Mouse (Mus musculus) limb, embryonic 10.5 days (tissue): Measurements from ENCODE around the gene Cfap100. TPM values are rescaled to one million over a fixed set of nuclear protein-coding genes. Genes with fewer than 3 reads are reported as not detected.

Experiments used
- DNase-seq: peaks from one replicate; pipeline ENCODE4 v3.0.0-alpha.2; 2017; ENCODE audit warnings: low spot score
- H3K27ac ChIP-seq: fragments of 300-500 bp; sonication (generic); 2 replicates; pipeline ENCODE4 v1.5.1; 2016; ENCODE audit warnings: mild to moderate bottlenecking
- H3K27me3 ChIP-seq: fragments of 300-500 bp; sonication (generic); 2 replicates; pipeline ENCODE4 v1.6.1; 2016; ENCODE audit warnings: low read depth, mild to moderate bottlenecking; ENCODE audit not compliant: poor library complexity, severe bottlenecking
- H3K36me3 ChIP-seq: fragments of 300-500 bp; sonication (generic); 2 replicates; pipeline ENCODE4 v1.6.1; 2016; ENCODE audit warnings: mild to moderate bottlenecking, moderate library complexity
- H3K4me1 ChIP-seq: fragments of 300-500 bp; sonication (generic); 2 replicates; pipeline ENCODE4 v1.6.1; 2016
- H3K4me3 ChIP-seq: fragments of 300-500 bp; sonication (generic); 2 replicates; pipeline ENCODE4 v1.5.1; 2016; ENCODE audit warnings: mild to moderate bottlenecking, moderate library complexity
- H3K9me3 ChIP-seq: fragments of 300-500 bp; sonication (generic); replicated peaks from 2 replicates; pipeline ENCODE4 v1.6.1; 2016; ENCODE audit warnings: mild to moderate bottlenecking
- WGBS: fragments of 180-500 bp; shearing (Covaris S2); methylation state at CpG from one replicate; pipeline ENCODE4 v1.1.7; 2016; 5-methylcytosine and 5-hydroxymethylcytosine counted together
- polyA plus RNA-seq: library from polyadenylated mRNA; unstranded; fragments of >200 nt; fragmentation: Nextera tagmentation; extraction: Ambion mirVana; gene quantifications from 2 replicates; pipeline ENCODE4 v1.2.1, GENCODE M21; 2016

The Cfap100 gene
- polyA plus RNA-seq, 1 experiment from 2014 or later, result 0.64 TPM

DNA sequence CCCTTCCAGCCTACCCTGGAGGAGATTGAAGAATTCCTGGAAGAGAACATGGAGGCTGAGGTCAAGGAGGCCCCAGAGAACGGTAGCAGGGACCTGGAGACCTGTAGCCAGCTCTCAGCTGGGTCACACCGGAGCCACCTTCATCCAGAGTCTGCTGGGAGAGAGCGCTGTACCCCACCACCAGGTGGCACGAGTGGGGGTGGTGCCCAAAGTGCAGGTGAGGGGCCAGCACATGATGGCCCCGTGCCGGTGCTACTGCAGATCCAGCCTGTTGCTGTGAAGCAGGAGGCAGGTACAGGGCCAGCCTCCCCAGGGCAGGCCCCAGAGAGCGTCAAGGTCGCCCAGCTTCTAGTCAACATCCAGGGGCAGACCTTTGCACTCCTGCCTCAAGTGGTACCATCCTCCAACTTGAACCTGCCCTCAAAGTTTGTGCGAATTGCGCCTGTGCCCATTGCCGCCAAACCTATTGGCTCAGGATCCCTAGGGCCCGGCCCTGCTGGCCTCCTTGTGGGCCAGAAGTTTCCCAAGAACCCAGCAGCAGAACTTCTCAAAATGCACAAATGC is 38.3 kb upstream of the Cfap100 start:
- H3K27me3 ChIP-seq, result peaks cover 7% of the 10 kb centered on the region
- DNase-seq, result no peak
- peaks cover 15% of the 10 kb centered on the region; the same call in 1 of the 2 replicates for H3K36me3 ChIP-seq
- H3K27ac ChIP-seq, result no peak overlapping the region
- 96% methylated on average over 12 of the region's 12 CpGs for WGBS
- peaks cover 39% of the 10 kb centered on the region for H3K4me1 ChIP-seq
- H3K4me3 ChIP-seq, result no peak overlapping the region
- no peaks in the 10 kb centered on the region for H3K9me3 ChIP-seq

DNA sequence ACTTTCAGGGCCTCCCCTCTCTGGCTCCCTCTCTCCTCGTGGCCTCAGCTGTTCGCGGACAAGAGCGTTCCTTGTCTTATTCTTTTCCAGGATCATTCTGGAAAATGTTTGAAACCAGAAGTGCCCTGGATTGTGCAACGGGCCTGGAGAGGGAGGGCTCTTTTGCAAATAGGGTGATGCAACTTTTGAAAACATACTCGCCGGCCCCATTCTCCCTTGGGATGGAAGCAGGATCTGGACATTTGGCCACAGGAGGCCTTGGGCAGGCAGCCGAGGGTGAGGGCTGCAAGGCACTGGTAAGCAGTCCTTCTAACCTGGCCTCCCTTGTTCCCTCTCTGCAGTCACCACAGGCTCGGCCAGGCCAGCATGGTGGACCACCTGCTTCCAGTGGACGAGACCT is 37.5 kb upstream of the Cfap100 start:
- no peak for DNase-seq
- Histone ChIP-seq H3K9me3 (no peaks in the 10 kb centered on the region), H3K27ac (no peak overlapping the region; the same call in 1 of the 2 replicates), H3K27me3 (peaks cover 15% of the 10 kb centered on the region), H3K4me3 (no peak overlapping the region), H3K36me3 (peaks cover 15% of the 10 kb centered on the region; the same call in 1 of the 2 replicates), H3K4me1 (peaks cover 34% of the 10 kb centered on the region)
- 91% methylated on average over 10 of the region's 10 CpGs for WGBS

DNA sequence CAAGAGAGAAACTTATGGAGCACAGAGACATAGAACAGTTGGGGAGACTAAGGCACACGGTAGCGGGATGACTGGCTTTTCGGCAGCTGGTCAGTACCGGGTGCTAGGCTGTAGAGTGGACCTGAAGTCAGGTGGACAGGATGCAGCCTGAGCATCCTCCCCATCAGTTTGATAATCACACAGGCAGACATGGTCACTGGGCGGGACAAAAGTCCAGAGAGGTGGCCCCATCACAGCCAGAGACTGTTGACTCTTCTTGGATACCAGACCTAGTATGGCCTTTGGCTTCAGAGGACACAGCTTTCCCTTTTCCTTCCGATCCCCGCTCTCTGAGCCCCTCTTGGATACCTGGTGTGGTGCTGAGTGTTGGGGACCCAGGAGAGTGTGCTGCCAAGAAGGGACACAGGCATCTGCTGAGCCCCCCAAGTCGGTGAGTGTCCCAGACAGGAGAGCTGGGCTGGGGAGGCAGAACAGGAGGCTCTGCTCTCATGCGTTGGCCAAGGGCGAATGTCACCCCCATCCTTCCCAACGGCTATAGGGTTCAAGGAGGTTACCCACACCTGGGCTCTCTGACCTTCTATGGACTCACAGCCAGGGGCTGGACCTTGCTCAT is 36.5 kb upstream of the Cfap100 start:
- H3K36me3 ChIP-seq, result peaks cover 15% of the 10 kb centered on the region; the same call in 1 of the 2 replicates
- no peak for DNase-seq
- 94% methylated on average over 11 of the region's 11 CpGs for WGBS

DNA sequence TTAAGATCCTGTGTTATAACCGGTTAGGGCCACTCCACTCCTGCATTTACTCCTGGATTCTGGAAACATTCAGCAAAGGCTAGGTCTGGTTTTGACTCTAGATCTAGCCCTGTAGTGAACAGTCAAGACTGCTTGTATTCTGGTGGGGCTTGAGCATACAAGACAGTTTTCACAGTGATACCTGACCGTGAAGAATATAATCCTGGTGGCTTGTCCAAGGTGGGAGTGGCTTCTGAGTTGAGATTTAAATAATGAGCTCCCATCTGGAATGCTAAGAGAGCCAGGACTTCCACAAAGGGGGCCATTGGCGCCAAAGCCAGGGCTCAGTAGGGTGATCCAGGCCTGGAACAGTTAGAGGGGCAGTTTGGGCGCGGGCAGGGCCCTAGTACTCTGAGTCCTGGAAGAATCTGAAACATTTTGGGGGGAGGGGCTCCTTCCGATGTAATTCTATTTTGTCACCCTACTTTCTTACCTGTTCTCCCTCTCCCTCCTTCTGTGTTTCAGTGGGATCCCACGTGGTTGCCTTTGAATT is 35.4 kb upstream of the Cfap100 start:
- H3K9me3 ChIP-seq, result no peaks in the 10 kb centered on the region
- peak overlapping the region; percentile 69 for H3K4me3 ChIP-seq
- H3K36me3 ChIP-seq, result peaks cover 15% of the 10 kb centered on the region; the same call in 1 of the 2 replicates
- peaks cover 34% of the 10 kb centered on the region for H3K27me3 ChIP-seq
- WGBS, result 28% methylated on average over 7 of the region's 7 CpGs
- H3K27ac ChIP-seq, result peak overlapping the region; percentile 84
- DNase-seq, result no peak
- H3K4me1 ChIP-seq, result peaks cover 30% of the 10 kb centered on the region

More for the DNA sequence above, 36.5 kb upstream of the Cfap100 start:
- Histone ChIP-seq H3K27me3 (peaks cover 25% of the 10 kb centered on the region), H3K4me1 (peaks cover 30% of the 10 kb centered on the region), H3K9me3 (no peaks in the 10 kb centered on the region), H3K27ac (no peak overlapping the region), H3K4me3 (no peak overlapping the region)

DNA sequence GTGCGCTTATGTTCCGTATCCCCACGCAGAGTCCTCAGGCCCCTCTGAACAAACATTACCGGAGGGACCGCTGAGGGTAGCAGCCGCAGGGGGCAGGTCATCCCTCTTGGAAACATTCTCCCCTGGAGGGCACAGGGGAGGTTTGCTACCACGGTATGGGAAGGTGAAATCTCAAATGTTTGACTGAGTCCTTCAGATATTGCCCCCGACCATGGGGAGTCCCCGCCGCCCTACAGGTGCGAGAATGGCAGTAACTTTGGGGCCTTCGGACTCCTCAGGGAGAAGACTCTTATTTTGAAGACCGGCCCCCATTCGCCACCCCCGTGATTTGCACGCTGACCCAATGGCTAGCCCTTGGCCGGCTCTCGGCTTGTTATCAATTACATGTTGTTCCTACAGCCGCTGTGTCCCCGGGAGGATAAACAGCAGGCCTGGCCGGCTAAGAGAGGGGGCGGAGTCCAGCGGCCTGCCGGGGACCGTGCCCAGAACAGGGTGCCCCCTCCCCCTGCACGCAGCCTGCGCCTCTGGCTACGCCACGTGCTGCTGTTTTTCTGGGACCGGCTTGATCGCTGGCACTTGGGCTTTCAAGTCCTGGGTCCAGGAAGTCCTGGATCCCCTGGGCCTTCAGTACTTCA is 34.7 kb upstream of the Cfap100 start:
- peak overlapping the region; percentile 84 for H3K27ac ChIP-seq
- peak overlapping the region; percentile 69 for H3K4me3 ChIP-seq
- H3K36me3 ChIP-seq, result peaks cover 15% of the 10 kb centered on the region; the same call in 1 of the 2 replicates
- peak; percentile 83 for DNase-seq
- H3K4me1 ChIP-seq, result peaks cover 30% of the 10 kb centered on the region
- H3K27me3 ChIP-seq, result peaks cover 34% of the 10 kb centered on the region
- under 1% methylated on average over 31 of the region's 31 CpGs for WGBS
- no peaks in the 10 kb centered on the region for H3K9me3 ChIP-seq

DNA sequence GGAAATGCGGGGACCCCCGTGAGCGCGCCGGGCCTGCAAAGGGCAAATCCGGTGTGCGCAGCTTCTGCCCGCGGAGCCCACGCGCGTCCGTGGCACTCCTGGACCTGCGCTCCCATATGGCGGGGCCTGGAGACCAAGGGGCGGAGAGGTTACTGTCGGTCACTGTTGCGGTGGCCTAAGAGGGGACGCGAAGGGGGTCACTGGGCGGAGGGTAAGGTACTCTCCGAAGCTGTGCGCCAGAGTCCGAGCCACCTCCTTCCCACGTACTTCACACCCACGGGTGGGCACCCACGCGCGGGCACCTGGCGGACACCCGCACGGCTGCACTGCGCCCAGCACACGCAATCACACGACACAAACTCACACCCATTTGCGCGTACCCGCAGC is 34.2 kb upstream of the Cfap100 start:
- no peaks in the 10 kb centered on the region for H3K9me3 ChIP-seq
- under 1% methylated on average over 38 of the region's 38 CpGs for WGBS
- H3K27ac ChIP-seq, result peak overlapping the region; percentile 84
- H3K36me3 ChIP-seq, result peaks cover 13% of the 10 kb centered on the region; the same call in 1 of the 2 replicates
- peak overlapping the region; percentile 69 for H3K4me3 ChIP-seq
- H3K27me3 ChIP-seq, result peaks cover 34% of the 10 kb centered on the region
- DNase-seq, result no peak
- peaks cover 30% of the 10 kb centered on the region for H3K4me1 ChIP-seq

DNA sequence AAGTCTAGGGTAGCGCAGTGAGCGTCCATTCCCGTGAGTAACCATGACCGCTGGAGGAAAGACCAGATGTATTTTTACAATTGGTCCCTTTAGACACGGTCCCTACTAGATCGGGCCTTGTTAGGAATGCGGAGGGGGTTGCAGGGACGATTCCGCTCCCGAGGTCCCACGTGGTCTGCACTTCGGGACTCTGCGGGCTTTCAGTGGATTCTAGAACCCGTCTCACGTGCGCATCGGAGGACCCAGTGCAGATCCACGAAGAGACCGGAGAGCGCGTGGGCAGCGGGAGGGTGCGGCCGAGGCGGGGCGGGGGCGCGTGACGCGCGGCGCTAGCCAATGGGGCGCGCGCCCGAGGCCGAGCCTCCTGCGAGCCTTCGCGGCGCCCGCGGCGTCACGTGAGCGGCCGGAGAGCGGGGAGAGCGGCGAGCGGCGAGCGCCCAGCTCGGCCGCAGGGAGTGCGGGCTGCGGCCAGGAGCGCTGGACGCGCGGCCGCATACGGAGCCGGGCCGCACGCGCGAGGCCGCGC is 33.6 kb upstream of the Cfap100 start, which contains the start of gene Klf15:
Gene Klf15 (plus strand): TSS at position 396 of the 526 bp plus-strand sequence.
- H3K4me1 ChIP-seq, result peaks cover 30% of the 10 kb centered on the region
- DNase-seq, result peak; percentile 85
- peaks cover 34% of the 10 kb centered on the region for H3K27me3 ChIP-seq
- peak within 1 kb of the TSS; percentile 69 for H3K4me3 ChIP-seq
- under 1% methylated on average over 70 of the region's 70 CpGs for WGBS
- no peaks in the 10 kb centered on the region for H3K9me3 ChIP-seq
- H3K36me3 ChIP-seq, result peaks cover 8% of the 10 kb centered on the region; the same call in 1 of the 2 replicates
- peak within 1 kb of the TSS; percentile 84 for H3K27ac ChIP-seq

DNA sequence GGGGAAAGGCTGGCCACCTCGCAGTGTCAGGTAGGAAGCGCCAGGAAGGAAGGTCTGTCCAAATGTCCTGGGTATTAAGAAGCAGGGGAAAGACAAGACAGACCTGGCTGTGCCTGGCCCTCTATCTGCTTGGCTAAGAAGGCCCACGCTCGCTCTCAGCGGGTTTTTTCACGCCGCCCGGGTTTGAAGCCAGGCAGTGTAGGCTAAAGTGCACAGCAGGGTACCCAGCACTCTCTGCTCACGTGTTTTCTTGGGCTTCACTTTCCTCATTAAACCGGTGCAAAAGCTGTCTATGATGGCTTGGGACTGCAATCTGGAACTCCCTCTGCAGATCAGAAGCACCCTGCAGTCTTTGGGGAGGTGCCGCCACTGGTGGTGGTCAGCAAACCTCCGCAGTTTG is 33.2 kb upstream of the Cfap100 start:
- DNase-seq, result no peak
- peak overlapping the region; percentile 69 for H3K4me3 ChIP-seq
- peaks cover 34% of the 10 kb centered on the region for H3K27me3 ChIP-seq
- peak overlapping the region; percentile 84; the same call in 1 of the 2 replicates for H3K27ac ChIP-seq
- 6% methylated on average over 12 of the region's 12 CpGs for WGBS
- peaks cover 5% of the 10 kb centered on the region; the same call in 1 of the 2 replicates for H3K36me3 ChIP-seq
- H3K4me1 ChIP-seq, result peaks cover 30% of the 10 kb centered on the region
- no peaks in the 10 kb centered on the region for H3K9me3 ChIP-seq

DNA sequence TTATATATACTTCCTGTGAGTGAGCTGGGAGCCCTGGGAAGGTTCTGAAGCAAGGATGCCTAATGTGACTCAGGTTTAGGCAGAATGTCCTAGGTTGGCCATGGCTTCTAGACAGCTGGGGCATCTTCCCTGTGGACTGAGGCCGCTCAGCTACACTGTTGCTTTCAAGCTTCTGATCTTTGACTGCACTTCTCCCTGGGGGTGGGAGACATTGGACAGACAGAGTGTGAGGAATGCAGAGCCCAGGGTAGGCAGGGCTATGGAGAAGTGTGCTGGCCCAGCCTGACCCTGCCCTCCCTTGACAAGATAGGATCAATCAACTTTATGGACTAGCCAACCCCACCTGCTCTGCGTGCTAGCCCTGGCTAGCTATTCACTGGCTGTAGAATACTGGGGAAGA is 32.6 kb upstream of the Cfap100 start:
- H3K9me3 ChIP-seq, result no peaks in the 10 kb centered on the region
- no peak overlapping the region for H3K4me3 ChIP-seq
- H3K36me3 ChIP-seq, result no peaks in the 10 kb centered on the region
- WGBS, result 28% methylated on average over 2 of the region's 2 CpGs
- H3K27me3 ChIP-seq, result peaks cover 34% of the 10 kb centered on the region
- no peak overlapping the region for H3K27ac ChIP-seq
- no peak for DNase-seq
- peaks cover 30% of the 10 kb centered on the region for H3K4me1 ChIP-seq

DNA sequence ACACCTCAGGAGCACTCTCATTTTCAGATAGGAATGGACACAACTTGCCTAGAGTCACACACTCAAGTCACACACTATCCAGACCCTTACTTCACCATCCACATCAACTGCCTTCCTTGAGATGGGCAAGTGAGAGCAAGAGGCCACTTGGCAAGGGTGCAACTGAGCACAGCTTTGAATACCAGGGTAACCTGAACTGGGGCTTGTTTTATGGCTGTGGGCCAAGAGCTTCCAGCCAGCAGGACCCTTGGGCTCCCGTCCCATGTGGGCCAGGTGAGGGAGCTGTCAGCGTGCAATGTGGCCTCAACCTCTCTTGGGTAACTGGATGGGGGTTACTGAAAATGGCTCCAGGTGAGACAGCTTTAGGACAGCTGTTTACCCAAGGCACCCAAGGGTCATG is 28.8 kb upstream of the Cfap100 start:
- peaks cover 33% of the 10 kb centered on the region for H3K27me3 ChIP-seq
- WGBS, result 84% methylated on average over 2 of the region's 2 CpGs
- H3K27ac ChIP-seq, result no peak overlapping the region
- peaks cover 12% of the 10 kb centered on the region for H3K4me1 ChIP-seq
- H3K36me3 ChIP-seq, result no peaks in the 10 kb centered on the region
- no peak overlapping the region for H3K4me3 ChIP-seq
- no peaks in the 10 kb centered on the region for H3K9me3 ChIP-seq
- DNase-seq, result no peak

DNA sequence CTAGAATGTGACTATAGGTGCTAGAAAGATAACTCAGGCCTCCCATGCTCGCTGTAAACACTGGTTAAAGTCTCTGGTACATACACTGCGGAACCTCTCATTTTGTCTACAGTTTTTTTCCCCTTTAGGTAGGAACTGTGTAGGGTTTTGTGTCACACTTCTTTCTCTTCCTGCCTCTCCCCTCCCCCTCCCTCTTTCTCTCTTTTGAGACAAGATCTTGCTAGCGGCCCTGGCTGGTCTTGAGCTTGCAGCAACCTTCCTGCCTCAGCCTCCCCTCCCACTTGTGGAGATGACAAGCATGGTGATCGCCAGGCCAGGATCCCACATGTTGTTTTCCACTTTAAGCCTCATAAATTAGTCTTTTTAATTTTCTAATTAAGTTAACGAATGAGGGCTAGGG is 25.2 kb upstream of the Cfap100 start:
- WGBS, result 92% methylated on average over 5 of the region's 5 CpGs
- no peaks in the 10 kb centered on the region for H3K36me3 ChIP-seq
- H3K4me3 ChIP-seq, result no peak overlapping the region
- DNase-seq, result no peak
- no peaks in the 10 kb centered on the region for H3K9me3 ChIP-seq
- H3K4me1 ChIP-seq, result 0 out of 2 replicates have a peak, but pooled peaks cover 4% of the 10 kb centered on the region
- H3K27me3 ChIP-seq, result no peaks in the 10 kb centered on the region
- no peak overlapping the region for H3K27ac ChIP-seq

DNA sequence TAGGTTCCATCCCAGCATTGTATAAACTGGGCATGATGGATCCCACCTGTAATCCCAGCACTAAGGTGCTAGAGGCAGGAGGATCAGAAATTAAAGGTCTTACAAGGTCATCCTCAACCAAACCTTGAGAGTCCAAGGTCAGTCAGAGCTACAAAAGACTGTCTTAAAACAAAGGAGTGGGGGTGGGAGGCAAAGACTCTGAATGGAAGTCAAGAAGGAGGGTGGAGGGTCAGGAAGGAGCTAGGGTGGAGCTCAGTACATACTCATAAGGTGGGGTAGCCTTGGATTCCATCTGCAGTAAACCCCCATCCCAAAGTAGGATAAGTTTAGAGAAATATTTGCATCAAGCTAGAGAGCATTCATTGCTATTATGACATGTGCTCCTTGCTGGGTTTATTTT is 24.0 kb upstream of the Cfap100 start:
- no peaks in the 10 kb centered on the region for H3K9me3 ChIP-seq
- no peak overlapping the region for H3K27ac ChIP-seq
- H3K4me1 ChIP-seq, result 0 out of 2 replicates have a peak, but pooled peaks cover 4% of the 10 kb centered on the region
- no peak for DNase-seq
- H3K4me3 ChIP-seq, result no peak overlapping the region
- no peaks in the 10 kb centered on the region for H3K36me3 ChIP-seq
- no peaks in the 10 kb centered on the region for H3K27me3 ChIP-seq

DNA sequence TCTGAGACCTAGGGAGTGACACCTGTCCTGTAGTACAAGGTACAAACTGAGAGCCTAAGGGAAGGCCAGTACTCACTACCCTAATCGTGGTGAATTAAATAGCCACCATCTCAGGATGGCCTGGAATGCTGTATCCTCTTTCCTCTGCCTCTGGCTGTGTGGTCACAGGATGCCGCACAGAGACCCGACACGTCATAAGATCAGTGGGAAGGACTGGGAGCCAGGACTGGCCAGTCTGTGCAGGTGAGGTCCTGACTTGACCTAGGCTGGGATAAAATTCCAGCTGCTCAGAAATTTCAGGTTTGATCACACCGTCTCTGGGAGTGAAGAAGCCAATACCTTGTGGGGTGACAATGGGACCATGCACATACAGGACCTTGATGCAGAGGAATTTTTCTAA is 22.9 kb upstream of the Cfap100 start:
- no peak for DNase-seq
- no peaks in the 10 kb centered on the region for H3K9me3 ChIP-seq
- no peak overlapping the region for H3K4me3 ChIP-seq
- no peak overlapping the region for H3K27ac ChIP-seq
- H3K36me3 ChIP-seq, result no peaks in the 10 kb centered on the region
- no peaks in the 10 kb centered on the region for H3K27me3 ChIP-seq
- H3K4me1 ChIP-seq, result 0 out of 2 replicates have a peak, but pooled peaks cover 4% of the 10 kb centered on the region
- 87% methylated on average over 5 of the region's 5 CpGs for WGBS
